Mouse (Mus musculus): ENCODE measurements around the gene Cdc5l.
"Not testable (repeated sequence)": the region's sequence is repeated elsewhere in the genome, so short reads cannot be mapped to it uniquely, and the experiment has no call there.

Cdc5l gene

GRCm38 (mm10) chr17:45433419-45434261 is at the start of gene Cdc5l:
Cdc5l (minus strand) TSS chr17:45433737.
- peak; percentile 98 to 99 for DNase-seq

- peak in 1 of 2 experiments; percentile 25 for DNase-seq
Measured at GRCm38 (mm10) chr17:45480429-45480828, 46.9 kb upstream of the Cdc5l start.

- peak; percentile 72 to 82 for DNase-seq
Measured at GRCm38 (mm10) chr17:45478234-45478825, 44.8 kb upstream of the Cdc5l start.

GRCm38 (mm10) chr17:45474669-45475465 is 41.3 kb upstream of the Cdc5l start, which contains the start of gene Spats1:
Spats1 (minus strand) TSS chr17:45475415.
- peak; percentile 48 to 73 for DNase-seq

- no peak for DNase-seq
Measured at GRCm38 (mm10) chr17:45474146-45474545, 40.6 kb upstream of the Cdc5l start.

- no peak for DNase-seq
Measured at GRCm38 (mm10) chr17:45473667-45474066, 40.1 kb upstream of the Cdc5l start.

GRCm38 (mm10) chr17:45470726-45471125 is 37.2 kb upstream of the Cdc5l start:
- DNase-seq: no peak

GRCm38 (mm10) chr17:45468302-45468701 is 34.8 kb upstream of the Cdc5l start:
- no peak for DNase-seq

GRCm38 (mm10) chr17:45466701-45467100 is 33.2 kb upstream of the Cdc5l start:
- DNase-seq: no peak

GRCm38 (mm10) chr17:45464255-45464654 is 30.7 kb upstream of the Cdc5l start:
- DNase-seq: no peak

- DNase-seq: no peak
Measured at GRCm38 (mm10) chr17:45462506-45462905, 29.0 kb upstream of the Cdc5l start.

GRCm38 (mm10) chr17:45459062-45459461 is 25.5 kb upstream of the Cdc5l start:
- DNase-seq: no peak

- no peak for DNase-seq
Measured at GRCm38 (mm10) chr17:45458516-45458915, 25.0 kb upstream of the Cdc5l start.

GRCm38 (mm10) chr17:45457487-45457886 is 23.9 kb upstream of the Cdc5l start:
- no peak for DNase-seq

GRCm38 (mm10) chr17:45456260-45457152 is 23.0 kb upstream of the Cdc5l start:
- no peak for DNase-seq

- DNase-seq: not testable (repeated sequence)
Measured at GRCm38 (mm10) chr17:45455783-45456182, 22.2 kb upstream of the Cdc5l start.

- no peak for DNase-seq
Measured at GRCm38 (mm10) chr17:45454794-45455193, 21.3 kb upstream of the Cdc5l start.

- DNase-seq: no peak
Measured at GRCm38 (mm10) chr17:45452271-45452670, 18.7 kb upstream of the Cdc5l start.

- no peak for DNase-seq
Measured at GRCm38 (mm10) chr17:45450153-45450552, 16.6 kb upstream of the Cdc5l start.

- no peak for DNase-seq
Measured at GRCm38 (mm10) chr17:45449586-45449985, 16.0 kb upstream of the Cdc5l start.

GRCm38 (mm10) chr17:45447063-45447462 is 13.5 kb upstream of the Cdc5l start:
- no peak for DNase-seq

GRCm38 (mm10) chr17:45445923-45446322 is 12.4 kb upstream of the Cdc5l start:
- no peak for DNase-seq
